Mouse (Mus musculus) limb, embryonic 15.5 days (tissue): ENCODE measurements around the gene Jagn1. TPM values are rescaled to one million over a fixed set of nuclear protein-coding genes. Genes with fewer than 3 reads are reported as not detected.

ENCODE experiments used
- microRNA-seq: library from miRNA; unstranded; fragments of <30 nt; microRNA quantifications from one replicate; pipeline ENCODE4, GENCODE M21; 2016
- polyA plus RNA-seq: library from polyadenylated mRNA; unstranded; fragments of >200 nt; fragmentation: Nextera tagmentation; extraction: Ambion mirVana; gene quantifications from 2 replicates; pipeline ENCODE4 v1.2.1, GENCODE M21; 2015

Gene Jagn1
- polyA plus RNA-seq, 1 experiment from 2014 or later = 88.5 TPM

Small RNA genes lying within 50 kb of the gene (microRNA-seq; reads per million reads assigned to microRNA genes)
- not detected for gene Gm24387

Other genes with a start within 250 kb of the Jagn1 start
- 0.46 and 0.92 TPM in 2 replicates for gene Lhfpl4, start 247.2 kb upstream of the Jagn1 start, polyA plus RNA-seq
- 29.1 and 29.7 TPM in 2 replicates for gene Mtmr14, start 204.7 kb upstream of the Jagn1 start, polyA plus RNA-seq
- gene Cpne9, start 160.3 kb upstream of the Jagn1 start, polyA plus RNA-seq = 0.10 and 0.20 TPM in 2 replicates
- 15.1 and 16.1 TPM in 2 replicates for gene Brpf1, start 135.4 kb upstream of the Jagn1 start, polyA plus RNA-seq
- gene Ogg1, start 115.6 kb upstream of the Jagn1 start, polyA plus RNA-seq = 10.6 and 10.7 TPM in 2 replicates
- 91.4 and 91.7 TPM in 2 replicates for gene Camk1, start 98.6 kb upstream of the Jagn1 start, polyA plus RNA-seq
- gene Tada3, start 64.7 kb upstream of the Jagn1 start, polyA plus RNA-seq = 45.1 and 48.7 TPM in 2 replicates
- 392 and 399 TPM in 2 replicates for gene Arpc4, start 64.5 kb upstream of the Jagn1 start, polyA plus RNA-seq
- gene Ttll3, start 53.3 kb upstream of the Jagn1 start, polyA plus RNA-seq = 4.4 and 5.6 TPM in 2 replicates
- 20.4 and 21.3 TPM in 2 replicates for gene Rpusd3, start 23.2 kb upstream of the Jagn1 start, polyA plus RNA-seq
- 0.63 TPM in 1 of 2 replicates, not detected in the other for gene Cidec, start 6.8 kb upstream of the Jagn1 start, polyA plus RNA-seq
- 8.9 and 9.7 TPM in 2 replicates for gene Il17re, start 15.9 kb downstream of the Jagn1 start, polyA plus RNA-seq
- gene Il17rc, start 28.9 kb downstream of the Jagn1 start, polyA plus RNA-seq = 58.4 and 63.5 TPM in 2 replicates
- 22.1 and 27.2 TPM in 2 replicates for gene Creld1, start 40.7 kb downstream of the Jagn1 start, polyA plus RNA-seq
- 0.44 and 0.61 TPM in 2 replicates for gene Prrt3, start 59.4 kb downstream of the Jagn1 start, polyA plus RNA-seq
- 106 and 110 TPM in 2 replicates for gene Emc3, start 89.1 kb downstream of the Jagn1 start, polyA plus RNA-seq
- gene Fancd2, start 89.1 kb downstream of the Jagn1 start, polyA plus RNA-seq = 5.9 and 6.6 TPM in 2 replicates
- gene Fancd2os, start 158.1 kb downstream of the Jagn1 start, polyA plus RNA-seq = not detected in 2 replicates
- 222 and 231 TPM in 2 replicates for gene Brk1, start 162.2 kb downstream of the Jagn1 start, polyA plus RNA-seq
- gene Vhl, start 181.4 kb downstream of the Jagn1 start, polyA plus RNA-seq = 41.4 and 44.3 TPM in 2 replicates
- gene Irak2, start 195.9 kb downstream of the Jagn1 start, polyA plus RNA-seq = 4.1 and 4.6 TPM in 2 replicates